Mouse (Mus musculus): ENCODE results near the gene Msh4. TPM values are rescaled to one million over a fixed set of nuclear protein-coding genes. Genes with fewer than 3 reads are reported as not detected.
"Not testable (repeated sequence)": the region's sequence is repeated elsewhere in the genome, so short reads cannot be mapped to it uniquely, and the experiment has no call there.

Gene Msh4
- polyA plus RNA-seq, 1 experiment = not detected

- Histone ChIP-seq H3K4me1 (ENCODE audit: control insufficient read depth, insufficient read depth, insufficient read length, low read length) (no peaks in the 10 kb centered on the region), H3K4me3 (ENCODE audit: insufficient read depth, low read depth, low read length) (no peak overlapping the region), H3K27ac (replicated peaks; ENCODE audit: low read depth, low read length) (no peak overlapping the region)
These were observed 59.8 kb downstream of the Msh4 start for GRCm38 (mm10) chr3:153846109-153846508.

- no peaks in the 10 kb centered on the region for H3K4me1 ChIP-seq (ENCODE audit: control insufficient read depth, insufficient read depth, insufficient read length, low read length)
These were observed 60.4 kb downstream of the Msh4 start for GRCm38 (mm10) chr3:153845500-153845899.

GRCm38 (mm10) chr3:153844757-153845156, 61.2 kb downstream of the Msh4 start:
- no peak overlapping the region for H3K27ac ChIP-seq (replicated peaks; ENCODE audit: low read depth, low read length)
- H3K4me1 ChIP-seq (ENCODE audit: control insufficient read depth, insufficient read depth, insufficient read length, low read length) = no peaks in the 10 kb centered on the region

More at GRCm38 (mm10) chr3:153845500-153845899, 60.4 kb downstream of the Msh4 start:
- no peak overlapping the region for H3K4me3 ChIP-seq (ENCODE audit: insufficient read depth, low read depth, low read length)
- H3K27ac ChIP-seq (replicated peaks; ENCODE audit: low read depth, low read length) = no peak overlapping the region

GRCm38 (mm10) chr3:153844030-153844429, 61.9 kb downstream of the Msh4 start, which contains the start of gene Asb17:
TSS of gene Asb17 (plus strand) at chr3:153844209.
- Histone ChIP-seq H3K27ac (replicated peaks; ENCODE audit: low read depth, low read length) (no peak within 1 kb of the TSS), H3K4me1 (ENCODE audit: control insufficient read depth, insufficient read depth, insufficient read length, low read length) (no peaks in the 10 kb centered on the region), H3K4me3 (ENCODE audit: insufficient read depth, low read depth, low read length) (no peak within 1 kb of the TSS)

More at GRCm38 (mm10) chr3:153844757-153845156, 61.2 kb downstream of the Msh4 start:
- H3K4me3 ChIP-seq (ENCODE audit: insufficient read depth, low read depth, low read length) = no peak overlapping the region

GRCm38 (mm10) chr3:153837593-153837992, 68.3 kb downstream of the Msh4 start:
- H3K27ac ChIP-seq (replicated peaks; ENCODE audit: low read depth, low read length) = no peak overlapping the region
- H3K4me3 ChIP-seq (ENCODE audit: insufficient read depth, low read depth, low read length) = no peak overlapping the region
- no peaks in the 10 kb centered on the region for H3K4me1 ChIP-seq (ENCODE audit: control insufficient read depth, insufficient read depth, insufficient read length, low read length)

- H3K27ac ChIP-seq (replicated peaks; ENCODE audit: low read depth, low read length) = no peak overlapping the region
- H3K4me1 ChIP-seq (ENCODE audit: control insufficient read depth, insufficient read depth, insufficient read length, low read length) = no peaks in the 10 kb centered on the region; the same call in 1 of the 2 replicates
- no peak overlapping the region for H3K4me3 ChIP-seq (ENCODE audit: insufficient read depth, low read depth, low read length)
These were observed 69.6 kb downstream of the Msh4 start for GRCm38 (mm10) chr3:153836316-153836715.

- Histone ChIP-seq H3K4me3 (ENCODE audit: insufficient read depth, low read depth, low read length) (no peak overlapping the region), H3K4me1 (ENCODE audit: control insufficient read depth, insufficient read depth, insufficient read length, low read length) (no peaks in the 10 kb centered on the region; the same call in 1 of the 2 replicates), H3K27ac (replicated peaks; ENCODE audit: low read depth, low read length) (no peak overlapping the region)
These were observed 70.4 kb downstream of the Msh4 start for GRCm38 (mm10) chr3:153835455-153836086.

- Histone ChIP-seq H3K4me1 (ENCODE audit: control insufficient read depth, insufficient read depth, insufficient read length, low read length) (no peaks in the 10 kb centered on the region; the same call in 1 of the 2 replicates), H3K27ac (replicated peaks; ENCODE audit: low read depth, low read length) (no peak overlapping the region), H3K4me3 (ENCODE audit: insufficient read depth, low read depth, low read length) (no peak overlapping the region)
These were observed 71.9 kb downstream of the Msh4 start for GRCm38 (mm10) chr3:153834071-153834470.

- Histone ChIP-seq H3K27ac (replicated peaks; ENCODE audit: low read depth, low read length) (no peak overlapping the region), H3K4me1 (ENCODE audit: control insufficient read depth, insufficient read depth, insufficient read length, low read length) (no peaks in the 10 kb centered on the region; the same call in 1 of the 2 replicates), H3K4me3 (ENCODE audit: insufficient read depth, low read depth, low read length) (no peak overlapping the region)
These were observed 73.3 kb downstream of the Msh4 start for GRCm38 (mm10) chr3:153832654-153832945.

- H3K27ac ChIP-seq (replicated peaks; ENCODE audit: low read depth, low read length) = no peak overlapping the region
- H3K4me3 ChIP-seq (ENCODE audit: insufficient read depth, low read depth, low read length) = no peak overlapping the region
- H3K4me1 ChIP-seq (ENCODE audit: control insufficient read depth, insufficient read depth, insufficient read length, low read length) = no peaks in the 10 kb centered on the region; the same call in 1 of the 2 replicates
These were observed 73.9 kb downstream of the Msh4 start for GRCm38 (mm10) chr3:153831873-153832653.

GRCm38 (mm10) chr3:153831014-153831872, 74.7 kb downstream of the Msh4 start:
- Histone ChIP-seq H3K4me3 (ENCODE audit: insufficient read depth, low read depth, low read length) (no peak overlapping the region), H3K4me1 (ENCODE audit: control insufficient read depth, insufficient read depth, insufficient read length, low read length) (no peaks in the 10 kb centered on the region; the same call in 1 of the 2 replicates), H3K27ac (replicated peaks; ENCODE audit: low read depth, low read length) (no peak overlapping the region)

GRCm38 (mm10) chr3:153829788-153830187, 76.2 kb downstream of the Msh4 start:
- not testable (repeated sequence) for H3K4me1 ChIP-seq (ENCODE audit: control insufficient read depth, insufficient read depth, insufficient read length, low read length); H3K27ac ChIP-seq (replicated peaks; ENCODE audit: low read depth, low read length); H3K4me3 ChIP-seq (ENCODE audit: insufficient read depth, low read depth, low read length)

GRCm38 (mm10) chr3:153826616-153827015, 79.3 kb downstream of the Msh4 start:
- Histone ChIP-seq H3K4me3 (ENCODE audit: insufficient read depth, low read depth, low read length) (no peak overlapping the region), H3K4me1 (ENCODE audit: control insufficient read depth, insufficient read depth, insufficient read length, low read length) (no peaks in the 10 kb centered on the region; the same call in 1 of the 2 replicates), H3K27ac (replicated peaks; ENCODE audit: low read depth, low read length) (no peak overlapping the region)

- H3K4me1 ChIP-seq (ENCODE audit: control insufficient read depth, insufficient read depth, insufficient read length, low read length) = no peaks in the 10 kb centered on the region
- H3K27ac ChIP-seq (replicated peaks; ENCODE audit: low read depth, low read length) = no peak overlapping the region
- H3K4me3 ChIP-seq (ENCODE audit: insufficient read depth, low read depth, low read length) = no peak overlapping the region
These were observed 80.7 kb downstream of the Msh4 start for GRCm38 (mm10) chr3:153825197-153825596.
